Mouse (Mus musculus) kidney, postnatal 25 days (tissue): ENCODE data around the gene Notum.
A peak's percentile ranks its signal among the peaks of the same experiment; 100 is the strongest.
"Not testable (repeated sequence)": the region's sequence is repeated elsewhere in the genome, so short reads cannot be mapped to it uniquely, and the experiment has no call there.

Experiments
- DNase-seq, 2 experiments: peaks; one replicate each; pipeline ENCODE4 v3.0.0; 2021; ENCODE audit warnings: mixed read lengths in 2 of 2

Gene Notum

DNA sequence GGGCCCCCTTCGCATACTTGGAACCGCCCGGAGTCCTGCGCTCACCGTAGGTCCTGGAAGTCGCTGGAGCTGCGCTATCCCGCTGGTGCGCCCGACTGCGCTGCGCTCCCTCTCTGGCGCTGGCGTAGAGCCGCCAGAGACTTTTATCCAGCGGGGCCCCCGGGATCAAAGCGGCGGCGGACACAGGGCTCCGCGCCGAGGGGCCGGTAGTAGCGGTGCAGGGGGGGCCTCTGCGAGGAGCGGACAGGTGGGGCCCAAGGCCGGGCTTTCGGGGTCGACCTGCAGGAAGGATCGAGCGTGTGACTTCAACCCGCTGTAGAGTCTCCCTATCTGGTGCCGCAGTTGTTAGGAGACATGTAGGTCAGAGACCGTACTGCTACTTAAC lies at the start of gene Notum:
TSS of gene Notum (minus strand) at position 100 of the 385 bp plus-strand sequence.
- DNase-seq, result no peak

DNA sequence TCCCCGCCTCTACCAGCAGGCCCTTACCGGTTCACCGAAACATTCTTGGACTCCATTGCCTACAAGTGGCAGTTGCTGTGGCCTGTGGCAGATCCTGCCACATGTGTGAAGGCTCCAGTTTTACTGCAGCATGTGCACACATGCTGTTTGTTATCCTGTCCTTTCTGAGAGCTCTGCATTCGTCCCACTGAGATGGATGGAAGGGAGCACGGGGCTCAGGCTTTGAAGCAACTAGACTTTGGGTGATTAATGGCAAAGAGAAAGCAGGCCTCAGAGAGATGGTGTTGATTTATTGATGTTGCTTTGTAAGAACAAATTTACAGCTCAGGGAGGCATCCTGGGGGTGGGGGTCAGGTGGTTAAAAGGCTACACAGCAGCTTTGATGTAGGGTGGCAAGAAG lies 49.7 kb upstream of the Notum start:
- no peak for DNase-seq

GRCm38 (mm10) chr11:120709551-120709950 lies 48.6 kb upstream of the Notum start:
- DNase-seq, result no peak

GRCm38 (mm10) chr11:120707969-120708368 lies 47.0 kb upstream of the Notum start:
- DNase-seq, result no peak

- DNase-seq, result no peak
These were observed 46.2 kb upstream of the Notum start for GRCm38 (mm10) chr11:120707225-120707624.

GRCm38 (mm10) chr11:120706120-120706519 lies 45.1 kb upstream of the Notum start:
- DNase-seq, result no peak

- no peak for DNase-seq
These were observed 43.7 kb upstream of the Notum start for GRCm38 (mm10) chr11:120704486-120705325.

GRCm38 (mm10) chr11:120703696-120704454 lies 42.9 kb upstream of the Notum start:
- DNase-seq, result no peak

DNA sequence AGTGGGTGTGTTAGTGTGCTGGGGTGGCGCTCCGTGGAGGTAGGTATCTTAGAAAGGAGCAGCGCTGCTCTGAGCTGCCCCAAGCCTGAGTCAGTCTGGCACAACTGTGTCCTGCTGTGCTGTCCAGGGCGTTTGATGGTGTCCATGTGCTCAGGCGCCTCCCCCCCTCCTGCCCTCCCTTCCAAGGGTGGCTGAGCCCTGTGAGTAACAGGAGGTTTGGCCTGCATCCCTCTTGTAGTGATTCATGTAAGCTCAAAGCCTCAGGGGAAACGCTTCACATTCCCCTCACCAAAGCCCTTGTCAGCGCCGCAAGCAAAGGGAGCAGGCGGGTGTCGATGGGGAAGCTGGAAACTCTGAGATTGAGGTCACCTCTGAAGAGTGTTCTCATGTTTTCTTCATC lies 36.8 kb upstream of the Notum start:
- no peak for DNase-seq

DNA sequence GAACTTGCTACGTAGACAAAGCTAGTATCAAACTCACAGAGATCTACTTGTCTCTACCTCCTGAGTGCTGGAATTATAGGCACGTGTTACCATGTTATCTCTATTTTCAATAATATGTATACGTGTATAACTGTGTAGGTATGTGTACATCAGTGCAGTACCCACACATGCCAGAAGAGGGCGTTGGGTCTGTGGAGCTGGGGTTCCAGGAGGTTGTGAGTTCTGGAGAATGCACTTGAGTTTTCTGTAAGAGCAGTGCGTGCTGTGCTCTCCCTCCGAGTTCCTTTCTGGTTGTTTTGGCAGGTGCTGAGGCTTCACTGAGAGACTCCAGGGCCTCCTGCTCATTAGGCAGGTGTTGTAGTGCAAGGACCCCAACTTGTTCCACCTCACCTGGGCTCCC lies 35.6 kb upstream of the Notum start:
- no peak for DNase-seq

GRCm38 (mm10) chr11:120695641-120696040 lies 34.7 kb upstream of the Notum start:
- peak; percentile 70 to 91 for DNase-seq

DNA sequence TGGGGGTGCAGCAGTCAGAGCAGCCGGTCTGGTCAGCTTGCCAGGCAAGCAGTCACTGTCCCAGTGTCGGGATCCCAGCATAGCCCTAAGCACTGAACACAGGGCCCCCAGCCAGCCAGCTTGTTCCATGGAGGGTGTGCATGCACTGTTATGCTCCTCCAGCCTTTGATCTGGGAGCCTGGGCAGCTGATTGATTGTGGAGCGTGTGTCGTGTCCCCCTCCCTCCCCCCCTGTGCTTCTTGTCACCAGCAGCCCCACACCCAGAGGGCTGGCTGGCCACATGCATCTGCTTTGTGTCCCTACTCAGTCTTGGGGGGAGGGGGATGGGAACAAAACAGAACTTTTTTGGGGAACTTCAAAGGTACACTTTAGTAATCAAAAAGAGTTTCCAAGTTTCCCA lies 34.2 kb upstream of the Notum start:
- no peak for DNase-seq

DNA sequence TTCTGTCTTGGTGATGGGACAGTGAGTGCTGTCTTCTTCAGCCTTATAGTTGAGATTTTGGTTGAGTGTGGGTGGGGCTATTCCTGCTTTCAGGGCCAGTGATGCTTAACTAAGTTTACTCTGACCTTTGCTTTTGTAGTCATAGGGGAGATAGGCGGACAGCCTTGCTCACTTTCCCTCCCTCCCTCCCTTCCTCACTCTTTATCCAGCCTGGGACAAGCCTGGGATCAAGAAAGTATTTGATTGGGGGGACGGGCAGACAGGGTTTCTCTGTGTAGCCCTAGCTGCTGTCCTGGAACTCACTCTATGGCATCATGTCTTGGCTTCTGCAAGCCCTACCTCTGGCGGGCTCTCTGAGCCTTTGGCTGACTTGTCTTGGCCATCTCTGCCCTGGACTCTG lies 32.5 kb upstream of the Notum start:
- peak; percentile 45 to 64 for DNase-seq

GRCm38 (mm10) chr11:120692471-120693011 lies 31.6 kb upstream of the Notum start:
- DNase-seq, result peak; percentile 72 to 85

- no peak for DNase-seq
These were observed 28.4 kb upstream of the Notum start for GRCm38 (mm10) chr11:120689365-120689764.

DNA sequence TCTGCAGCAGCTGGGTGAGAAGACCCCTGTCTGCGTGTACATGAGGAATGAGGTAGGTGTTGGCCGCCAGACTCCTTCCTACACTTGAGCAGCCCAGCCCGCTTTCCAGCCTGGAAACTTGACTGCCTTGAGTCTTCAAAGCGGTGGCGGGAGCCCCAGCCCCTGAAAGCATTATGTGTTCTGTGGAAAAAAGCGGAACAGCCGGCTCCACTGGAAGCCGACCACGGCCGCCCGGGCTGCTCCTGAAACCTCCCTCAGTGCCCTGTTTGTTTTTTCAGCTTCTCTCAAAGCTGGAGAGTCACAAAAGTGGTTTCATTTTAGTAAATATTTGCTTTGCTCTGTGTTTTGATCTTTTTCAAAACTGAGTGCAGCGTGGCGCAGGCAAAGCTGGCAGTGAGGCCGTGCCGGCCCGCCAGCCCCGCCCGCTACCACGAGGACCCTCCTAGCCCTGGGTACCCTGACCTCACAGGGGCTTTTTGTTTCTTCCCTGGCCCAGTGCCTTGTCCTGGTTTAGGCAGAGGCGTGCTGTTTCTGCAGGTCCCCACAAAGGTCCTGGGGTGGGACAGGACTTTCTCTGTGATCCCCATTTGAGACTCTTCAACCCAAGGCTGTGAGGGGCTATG lies 25.8 kb upstream of the Notum start:
- no peak for DNase-seq

DNA sequence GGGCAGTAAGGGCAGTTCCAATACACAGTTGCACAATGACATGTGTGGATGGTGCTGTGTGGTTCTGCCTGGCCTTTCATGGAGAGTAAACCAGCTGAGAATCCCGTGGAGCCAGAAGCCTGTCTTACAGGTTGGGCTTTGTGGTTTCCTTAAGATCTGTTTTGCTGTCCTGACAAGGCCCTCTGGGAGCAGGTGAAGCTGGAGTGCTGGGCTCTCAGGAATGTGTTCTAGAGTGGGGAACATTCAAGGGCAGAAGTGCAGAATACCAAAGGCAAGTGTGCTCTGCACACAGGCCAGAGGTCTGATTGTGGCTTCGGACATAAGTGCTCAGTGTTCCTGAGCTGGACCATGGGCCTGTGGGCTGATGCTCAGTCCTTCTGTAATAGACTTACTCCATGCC lies 23.7 kb upstream of the Notum start:
- no peak for DNase-seq

DNA sequence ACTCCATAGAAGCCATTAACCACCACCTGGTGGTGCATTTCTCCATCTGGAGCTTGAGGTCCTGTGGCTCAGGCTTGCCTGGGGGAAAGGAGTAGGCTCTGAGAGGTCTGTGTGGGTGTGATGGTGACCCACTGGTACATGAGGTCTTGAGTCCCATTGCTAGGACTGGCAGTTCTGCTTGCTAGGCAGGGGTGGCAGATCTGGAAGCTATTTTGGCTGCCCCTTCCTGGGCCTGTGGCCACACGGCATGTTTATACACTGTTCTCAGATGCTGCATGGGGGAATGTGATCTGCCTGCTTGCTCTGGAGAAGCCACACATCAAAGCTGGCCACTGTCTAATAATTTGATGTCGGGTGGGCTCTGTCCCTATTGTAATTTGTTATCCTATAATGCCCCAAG lies 23.1 kb upstream of the Notum start:
- DNase-seq, result no peak

GRCm38 (mm10) chr11:120683536-120683935 lies 22.6 kb upstream of the Notum start:
- no peak for DNase-seq

GRCm38 (mm10) chr11:120682683-120683082 lies 21.7 kb upstream of the Notum start:
- no peak for DNase-seq

GRCm38 (mm10) chr11:120679909-120680308 lies 18.9 kb upstream of the Notum start:
- peak; percentile 67 to 88 for DNase-seq

DNA sequence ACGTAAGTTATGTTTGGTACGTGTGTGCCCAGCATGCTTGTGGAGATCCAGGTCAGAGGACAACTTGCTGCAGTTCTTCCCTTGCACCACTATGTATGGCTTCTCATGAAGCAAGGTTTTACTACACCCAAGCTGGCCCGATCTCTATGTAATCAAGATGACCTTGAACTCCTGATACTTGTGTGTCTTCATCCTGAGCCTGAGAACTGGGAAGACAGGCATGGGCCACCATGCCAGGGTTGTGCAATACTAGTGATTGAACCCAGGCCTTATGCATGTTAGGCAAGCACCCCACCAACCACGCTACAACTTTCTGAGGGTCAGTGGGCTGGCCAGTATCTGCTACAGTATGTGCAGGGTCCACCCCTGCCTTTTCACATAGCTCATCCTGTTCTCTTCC lies 16.0 kb upstream of the Notum start:
- no peak for DNase-seq

DNA sequence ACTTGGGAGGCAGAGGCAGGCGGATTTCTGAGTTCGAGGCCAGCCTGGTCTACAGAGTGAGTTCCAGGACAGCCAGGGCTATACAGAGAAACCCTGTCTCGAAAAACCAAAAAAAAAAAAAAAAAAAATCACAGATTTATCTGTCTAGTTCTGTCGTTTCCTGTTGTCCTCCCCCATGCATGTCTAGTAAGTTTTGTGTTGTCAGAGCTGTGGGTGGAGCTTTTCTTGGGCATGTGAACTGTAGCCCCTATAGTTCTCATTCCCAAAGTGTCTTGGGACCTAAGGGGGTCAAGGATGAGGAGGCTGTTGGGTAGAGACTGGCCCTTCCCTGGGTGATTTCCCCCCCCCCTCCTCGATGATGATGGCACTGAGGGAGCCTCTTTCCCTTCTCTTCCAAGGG lies 14.9 kb upstream of the Notum start:
- not testable (repeated sequence) for DNase-seq
